Mouse (Mus musculus) heart, embryonic 12.5 days (tissue): ENCODE results near the gene AC131692.1. TPM values are rescaled to one million over a fixed set of nuclear protein-coding genes. Genes with fewer than 3 reads are reported as not detected.

ENCODE experiments used
- ATAC-seq: fragments of 200-750 bp; cut with Nextera tagmentation; 2 replicates; pipeline ENCODE4 v1.8.0; 2017; ENCODE audit warnings: moderate TSS enrichment, moderate library complexity; ENCODE audit not compliant: insufficient number of reproducible peaks, low FRiP score
- H3K27ac ChIP-seq: fragments of 300-500 bp; sonication (generic); 2 replicates; pipeline ENCODE4 v1.5.1; 2016; ENCODE audit warnings: mild to moderate bottlenecking, moderate library complexity; ENCODE audit not compliant: poor library complexity, severe bottlenecking
- H3K27me3 ChIP-seq: fragments of 300-500 bp; sonication (generic); replicated peaks from 2 replicates; pipeline ENCODE4 v1.6.1; 2016; ENCODE audit warnings: mild to moderate bottlenecking, moderate library complexity
- H3K36me3 ChIP-seq: fragments of 300-500 bp; sonication (generic); 2 replicates; pipeline ENCODE4 v1.6.1; 2016; ENCODE audit warnings: mild to moderate bottlenecking, moderate library complexity
- H3K4me1 ChIP-seq: fragments of 300-500 bp; sonication (generic); replicated peaks from 2 replicates; pipeline ENCODE4 v1.6.1; 2016; ENCODE audit warnings: mild to moderate bottlenecking
- H3K4me2 ChIP-seq: fragments of 300-500 bp; sonication (generic); 2 replicates; pipeline ENCODE4 v1.6.1; 2016; ENCODE audit warnings: mild to moderate bottlenecking, moderate library complexity
- H3K4me3 ChIP-seq: fragments of 300-500 bp; sonication (generic); 2 replicates; pipeline ENCODE4 v1.5.1; 2016; ENCODE audit warnings: mild to moderate bottlenecking
- H3K9ac ChIP-seq: fragments of 300-500 bp; sonication (generic); 2 replicates; pipeline ENCODE4 v1.6.1; 2016; ENCODE audit warnings: mild to moderate bottlenecking, moderate library complexity
- H3K9me3 ChIP-seq: fragments of 300-500 bp; sonication (generic); replicated peaks from 2 replicates; pipeline ENCODE4 v1.6.1; 2016; ENCODE audit warnings: mild to moderate bottlenecking, moderate library complexity
- WGBS: fragments of 180-500 bp; shearing (Covaris S2); methylation state at CpG from one replicate; pipeline ENCODE4 v1.1.7; 2016; 5-methylcytosine and 5-hydroxymethylcytosine counted together
- polyA plus RNA-seq: library from polyadenylated mRNA; unstranded; fragments of >200 nt; fragmentation: Nextera tagmentation; extraction: Ambion mirVana; gene quantifications from 2 replicates; pipeline ENCODE4 v1.2.1, GENCODE M21; 2016

AC131692.1 gene
- polyA plus RNA-seq, 1 experiment from 2014 or later: not detected

- ATAC-seq: no peak
- Histone ChIP-seq H3K36me3 (peaks cover 61% of the 10 kb centered on the region), H3K27me3 (no peaks in the 10 kb centered on the region), H3K4me2 (no peak overlapping the region), H3K27ac (no peak overlapping the region), H3K4me1 (peaks cover 10% of the 10 kb centered on the region), H3K9ac (no peak overlapping the region), H3K9me3 (no peaks in the 10 kb centered on the region), H3K4me3 (no peak overlapping the region)
- WGBS: 94% methylated on average over 13 of the region's 13 CpGs
Measured at GRCm38 (mm10) chr19:6088841-6089240, 5.4 kb upstream of the AC131692.1 start.

GRCm38 (mm10) chr19:6097847-6098246 lies 3.6 kb downstream of the AC131692.1 start:
- Histone ChIP-seq H3K4me3 (no peak overlapping the region), H3K9ac (no peak overlapping the region), H3K27ac (no peak overlapping the region), H3K27me3 (no peaks in the 10 kb centered on the region), H3K9me3 (no peaks in the 10 kb centered on the region), H3K4me1 (no peaks in the 10 kb centered on the region), H3K36me3 (peaks cover 34% of the 10 kb centered on the region), H3K4me2 (no peak overlapping the region)
- no peak for ATAC-seq
- WGBS: 81% methylated on average over 3 of the region's 3 CpGs

- no peak overlapping the region for H3K9ac ChIP-seq
- WGBS: 77% methylated on average over 6 of the region's 6 CpGs
- no peaks in the 10 kb centered on the region for H3K9me3 ChIP-seq
- H3K27me3 ChIP-seq: no peaks in the 10 kb centered on the region
- peaks cover 10% of the 10 kb centered on the region for H3K36me3 ChIP-seq
- ATAC-seq: no peak
- H3K27ac ChIP-seq: no peak overlapping the region
- no peak overlapping the region for H3K4me2 ChIP-seq
- no peaks in the 10 kb centered on the region for H3K4me1 ChIP-seq
- H3K4me3 ChIP-seq: no peak overlapping the region
Measured at GRCm38 (mm10) chr19:6101186-6101585, 7.0 kb downstream of the AC131692.1 start.

- H3K4me2 ChIP-seq: no peak overlapping the region
- no peaks in the 10 kb centered on the region for H3K9me3 ChIP-seq
- H3K9ac ChIP-seq: no peak overlapping the region
- no peak overlapping the region for H3K4me3 ChIP-seq
- ATAC-seq: no peak; the same call in 1 of the 2 replicates
- 78% methylated on average over 6 of the region's 6 CpGs for WGBS
- no peaks in the 10 kb centered on the region for H3K4me1 ChIP-seq
- H3K27me3 ChIP-seq: no peaks in the 10 kb centered on the region
- H3K27ac ChIP-seq: no peak overlapping the region
- peaks cover 10% of the 10 kb centered on the region for H3K36me3 ChIP-seq
Measured at GRCm38 (mm10) chr19:6102169-6102853, 8.1 kb downstream of the AC131692.1 start.

- Histone ChIP-seq H3K36me3 (peaks cover 4% of the 10 kb centered on the region; the same call in 1 of the 2 replicates), H3K27me3 (no peaks in the 10 kb centered on the region), H3K9me3 (no peaks in the 10 kb centered on the region), H3K4me2 (no peak overlapping the region), H3K27ac (no peak overlapping the region), H3K4me1 (no peaks in the 10 kb centered on the region), H3K4me3 (no peak overlapping the region), H3K9ac (no peak overlapping the region)
- ATAC-seq: no peak
- 50% methylated on average over 4 of the region's 4 CpGs for WGBS
Measured at GRCm38 (mm10) chr19:6104476-6104875, 10.3 kb downstream of the AC131692.1 start.

GRCm38 (mm10) chr19:6105586-6105985 lies 11.4 kb downstream of the AC131692.1 start, which contains the start of gene Naaladl1:
Naaladl1 (plus strand) TSS chr19:6105782.
- H3K9ac ChIP-seq: no peak within 1 kb of the TSS; the same call in 1 of the 2 replicates
- 82% methylated on average over 7 of the region's 7 CpGs for WGBS
- H3K36me3 ChIP-seq: no peaks in the 10 kb centered on the region
- ATAC-seq: no peak
- H3K9me3 ChIP-seq: no peaks in the 10 kb centered on the region
- H3K4me1 ChIP-seq: no peaks in the 10 kb centered on the region
- no peak within 1 kb of the TSS for H3K4me3 ChIP-seq
- H3K27me3 ChIP-seq: no peaks in the 10 kb centered on the region
- H3K27ac ChIP-seq: no peak within 1 kb of the TSS
- no peak within 1 kb of the TSS for H3K4me2 ChIP-seq

- Histone ChIP-seq H3K9me3 (no peaks in the 10 kb centered on the region), H3K9ac (no peak overlapping the region), H3K4me1 (peaks cover 15% of the 10 kb centered on the region), H3K27me3 (no peaks in the 10 kb centered on the region), H3K4me3 (no peak overlapping the region), H3K27ac (no peak overlapping the region), H3K36me3 (peaks cover 32% of the 10 kb centered on the region), H3K4me2 (no peak overlapping the region)
- ATAC-seq: no peak
- WGBS: 70% methylated on average over 6 of the region's 6 CpGs
Measured at GRCm38 (mm10) chr19:6113116-6113515, 18.9 kb downstream of the AC131692.1 start.

- peaks cover 41% of the 10 kb centered on the region for H3K36me3 ChIP-seq
- ATAC-seq: no peak
- 86% methylated on average over 15 of the region's 15 CpGs for WGBS
- 0 out of 2 replicates have a peak overlapping the region, but pooled peaks have one; percentile 70 for H3K4me3 ChIP-seq
- 0 out of 2 replicates have a peak overlapping the region, but pooled peaks have one; percentile 49 for H3K9ac ChIP-seq
- no peak overlapping the region for H3K27ac ChIP-seq
- peaks cover 20% of the 10 kb centered on the region for H3K4me1 ChIP-seq
- H3K9me3 ChIP-seq: no peaks in the 10 kb centered on the region
- peak overlapping the region; percentile 77 for H3K4me2 ChIP-seq
- no peaks in the 10 kb centered on the region for H3K27me3 ChIP-seq
Measured at GRCm38 (mm10) chr19:6116113-6116850, 22.1 kb downstream of the AC131692.1 start.

GRCm38 (mm10) chr19:6117346-6117985 lies 23.2 kb downstream of the AC131692.1 start:
- H3K4me2 ChIP-seq: peak overlapping the region; percentile 77
- H3K27me3 ChIP-seq: no peaks in the 10 kb centered on the region
- no peak for ATAC-seq
- H3K4me1 ChIP-seq: peaks cover 25% of the 10 kb centered on the region
- H3K27ac ChIP-seq: peak overlapping the region; percentile 92
- peaks cover 42% of the 10 kb centered on the region for H3K36me3 ChIP-seq
- H3K9ac ChIP-seq: peak overlapping the region; percentile 86
- WGBS: 5% methylated on average over 32 of the region's 32 CpGs
- H3K4me3 ChIP-seq: peak overlapping the region; percentile 70
- H3K9me3 ChIP-seq: no peaks in the 10 kb centered on the region

GRCm38 (mm10) chr19:6117986-6118676 lies 23.9 kb downstream of the AC131692.1 start, which contains the start of gene Sac3d1:
Sac3d1 (minus strand) TSS chr19:6118650.
- H3K4me3 ChIP-seq: peak within 1 kb of the TSS; percentile 70
- H3K27ac ChIP-seq: peak within 1 kb of the TSS; percentile 92
- peak within 1 kb of the TSS; percentile 77 for H3K4me2 ChIP-seq
- no peaks in the 10 kb centered on the region for H3K9me3 ChIP-seq
- peak; percentile 85 for ATAC-seq
- H3K27me3 ChIP-seq: no peaks in the 10 kb centered on the region
- peak within 1 kb of the TSS; percentile 86 for H3K9ac ChIP-seq
- peaks cover 25% of the 10 kb centered on the region for H3K4me1 ChIP-seq
- under 1% methylated on average over 77 of the region's 77 CpGs for WGBS
- peaks cover 38% of the 10 kb centered on the region for H3K36me3 ChIP-seq
